Mouse (Mus musculus): Measurements from ENCODE around the gene Ulk2. TPM values are rescaled to one million over a fixed set of nuclear protein-coding genes. Genes with fewer than 3 reads are reported as not detected.
"Not testable (repeated sequence)": the region's sequence is repeated elsewhere in the genome, so short reads cannot be mapped to it uniquely, and the experiment has no call there.

Ulk2 gene
- polyA plus RNA-seq, 1 experiment from 2014 or later = 41.8 TPM

GRCm38 (mm10) chr11:61840663-61841062 is 14.2 kb downstream of the Ulk2 start:
- H3K27ac ChIP-seq (replicated peaks); ATAC-seq (ENCODE audit: low FRiP score, low read depth); H3K27me3 ChIP-seq; H3K4me1 ChIP-seq (replicated peaks); H3K9ac ChIP-seq; H3K4me3 ChIP-seq; H3K9me3 ChIP-seq; H3K4me2 ChIP-seq: not testable (repeated sequence)
- H3K36me3 ChIP-seq = peaks cover 49% of the 10 kb centered on the region
- 70% methylated on average over 3 of the region's 3 CpGs for WGBS

GRCm38 (mm10) chr11:61839940-61840339 is 14.9 kb downstream of the Ulk2 start:
- Histone ChIP-seq H3K36me3 (peaks cover 45% of the 10 kb centered on the region), H3K4me2 (no peak overlapping the region), H3K9ac (no peak overlapping the region), H3K4me1 (replicated peaks) (no peaks in the 10 kb centered on the region), H3K27me3 (no peaks in the 10 kb centered on the region), H3K9me3 (no peaks in the 10 kb centered on the region), H3K4me3 (no peak overlapping the region), H3K27ac (replicated peaks) (no peak overlapping the region)
- no peak for ATAC-seq (ENCODE audit: low FRiP score, low read depth)

- WGBS = 87% methylated on average over 1 of the region's 1 CpGs
- no peaks in the 10 kb centered on the region for H3K27me3 ChIP-seq
- H3K4me2 ChIP-seq = no peak overlapping the region
- H3K27ac ChIP-seq (replicated peaks) = no peak overlapping the region
- no peak overlapping the region for H3K4me3 ChIP-seq
- ATAC-seq (ENCODE audit: low FRiP score, low read depth) = no peak
- H3K36me3 ChIP-seq = peaks cover 50% of the 10 kb centered on the region
- H3K9ac ChIP-seq = no peak overlapping the region
- no peaks in the 10 kb centered on the region for H3K4me1 ChIP-seq (replicated peaks)
- H3K9me3 ChIP-seq = no peaks in the 10 kb centered on the region
Measured at GRCm38 (mm10) chr11:61839182-61839581, 15.7 kb downstream of the Ulk2 start.

GRCm38 (mm10) chr11:61809793-61810192 is 45.1 kb downstream of the Ulk2 start:
- no peak overlapping the region for H3K4me3 ChIP-seq
- H3K9me3 ChIP-seq = no peaks in the 10 kb centered on the region
- H3K4me1 ChIP-seq (replicated peaks) = no peaks in the 10 kb centered on the region
- H3K27me3 ChIP-seq = no peaks in the 10 kb centered on the region
- ATAC-seq (ENCODE audit: low FRiP score, low read depth) = no peak
- no peak overlapping the region for H3K4me2 ChIP-seq
- H3K9ac ChIP-seq = no peak overlapping the region
- H3K36me3 ChIP-seq = peaks cover 80% of the 10 kb centered on the region
- H3K27ac ChIP-seq (replicated peaks) = no peak overlapping the region
- 17% methylated on average over 4 of the region's 4 CpGs for WGBS

- 98% methylated on average over 2 of the region's 2 CpGs for WGBS
- no peaks in the 10 kb centered on the region for H3K27me3 ChIP-seq
- H3K9me3 ChIP-seq = no peaks in the 10 kb centered on the region
Measured at GRCm38 (mm10) chr11:61808551-61809117, 46.2 kb downstream of the Ulk2 start.

GRCm38 (mm10) chr11:61793441-61793840 is 61.4 kb downstream of the Ulk2 start:
- WGBS = 97% methylated on average over 1 of the region's 1 CpGs
- no peak overlapping the region for H3K9ac ChIP-seq
- no peak overlapping the region for H3K4me3 ChIP-seq
- H3K36me3 ChIP-seq = peaks cover 70% of the 10 kb centered on the region
- no peak for ATAC-seq (ENCODE audit: low FRiP score, low read depth)
- no peaks in the 10 kb centered on the region for H3K27me3 ChIP-seq
- no peak overlapping the region for H3K4me2 ChIP-seq
- no peaks in the 10 kb centered on the region for H3K9me3 ChIP-seq
- no peaks in the 10 kb centered on the region for H3K4me1 ChIP-seq (replicated peaks)
- no peak overlapping the region for H3K27ac ChIP-seq (replicated peaks)

More at GRCm38 (mm10) chr11:61808551-61809117, 46.2 kb downstream of the Ulk2 start:
- ATAC-seq (ENCODE audit: low FRiP score, low read depth) = no peak
- no peak overlapping the region for H3K4me3 ChIP-seq
- no peak overlapping the region for H3K27ac ChIP-seq (replicated peaks)
- H3K4me1 ChIP-seq (replicated peaks) = no peaks in the 10 kb centered on the region
- no peak overlapping the region for H3K9ac ChIP-seq
- H3K4me2 ChIP-seq = no peak overlapping the region
- H3K36me3 ChIP-seq = peaks cover 75% of the 10 kb centered on the region

- ATAC-seq (ENCODE audit: low FRiP score, low read depth) = no peak
- H3K27ac ChIP-seq (replicated peaks) = no peak overlapping the region
- H3K4me1 ChIP-seq (replicated peaks) = no peaks in the 10 kb centered on the region
- no peak overlapping the region for H3K9ac ChIP-seq
- H3K9me3 ChIP-seq = no peaks in the 10 kb centered on the region
- H3K4me2 ChIP-seq = no peak overlapping the region
- no peak overlapping the region for H3K4me3 ChIP-seq
- peaks cover 70% of the 10 kb centered on the region for H3K36me3 ChIP-seq
- no peaks in the 10 kb centered on the region for H3K27me3 ChIP-seq
- WGBS = 87% methylated on average over 1 of the region's 1 CpGs
Measured at GRCm38 (mm10) chr11:61788550-61788949, 66.3 kb downstream of the Ulk2 start.

GRCm38 (mm10) chr11:61782526-61782925 is 72.3 kb downstream of the Ulk2 start:
- not testable (repeated sequence) for H3K27ac ChIP-seq (replicated peaks); H3K27me3 ChIP-seq; H3K4me2 ChIP-seq; H3K9me3 ChIP-seq; H3K4me3 ChIP-seq; ATAC-seq (ENCODE audit: low FRiP score, low read depth); H3K9ac ChIP-seq; H3K4me1 ChIP-seq (replicated peaks)
- 93% methylated on average over 3 of the region's 3 CpGs for WGBS
- peaks cover 63% of the 10 kb centered on the region for H3K36me3 ChIP-seq

GRCm38 (mm10) chr11:61774551-61775149 is 80.2 kb downstream of the Ulk2 start:
- peaks cover 34% of the 10 kb centered on the region for H3K36me3 ChIP-seq
- no peak overlapping the region for H3K4me3 ChIP-seq
- H3K27me3 ChIP-seq = no peaks in the 10 kb centered on the region
- 88% methylated on average over 4 of the region's 4 CpGs for WGBS
- no peaks in the 10 kb centered on the region for H3K9me3 ChIP-seq
- no peak overlapping the region for H3K4me2 ChIP-seq
- H3K9ac ChIP-seq = no peak overlapping the region
- ATAC-seq (ENCODE audit: low FRiP score, low read depth) = no peak
- no peak overlapping the region for H3K27ac ChIP-seq (replicated peaks)
- H3K4me1 ChIP-seq (replicated peaks) = no peaks in the 10 kb centered on the region

- H3K9me3 ChIP-seq = no peaks in the 10 kb centered on the region
- H3K27me3 ChIP-seq = no peaks in the 10 kb centered on the region
- peak within 1 kb of the TSS; percentile 75 for H3K9ac ChIP-seq
- peak within 1 kb of the TSS; percentile 70 for H3K4me2 ChIP-seq
- H3K27ac ChIP-seq (replicated peaks) = peak within 1 kb of the TSS; percentile 89
- peak; percentile 96 for ATAC-seq (ENCODE audit: low FRiP score, low read depth)
- H3K4me3 ChIP-seq = peak within 1 kb of the TSS; percentile 63
- peaks cover 12% of the 10 kb centered on the region for H3K4me1 ChIP-seq (replicated peaks)
- WGBS = under 1% methylated on average over 49 of the region's 51 CpGs
- H3K36me3 ChIP-seq = no peaks in the 10 kb centered on the region
Measured at GRCm38 (mm10) chr11:61761584-61762407, 93.1 kb downstream of the Ulk2 start, which contains the start of gene Prpsap2. Prpsap2 (minus strand) TSS chr11:61762088.

GRCm38 (mm10) chr11:61760518-61760917 is 94.4 kb downstream of the Ulk2 start:
- Histone ChIP-seq H3K27ac (replicated peaks) (no peak overlapping the region), H3K9me3 (no peaks in the 10 kb centered on the region), H3K4me2 (peak overlapping the region; percentile 70), H3K36me3 (peaks cover 6% of the 10 kb centered on the region), H3K27me3 (no peaks in the 10 kb centered on the region), H3K4me1 (replicated peaks) (peaks cover 12% of the 10 kb centered on the region), H3K9ac (no peak overlapping the region), H3K4me3 (peak overlapping the region; percentile 63)
- WGBS = 66% methylated on average over 5 of the region's 5 CpGs
- no peak for ATAC-seq (ENCODE audit: low FRiP score, low read depth)

- Histone ChIP-seq H3K27ac (replicated peaks) (no peak overlapping the region), H3K4me1 (replicated peaks) (peaks cover 12% of the 10 kb centered on the region), H3K9ac (no peak overlapping the region), H3K9me3 (no peaks in the 10 kb centered on the region), H3K4me2 (no peak overlapping the region), H3K4me3 (no peak overlapping the region), H3K36me3 (peaks cover 34% of the 10 kb centered on the region), H3K27me3 (no peaks in the 10 kb centered on the region)
- ATAC-seq (ENCODE audit: low FRiP score, low read depth) = no peak
- WGBS = 93% methylated on average over 2 of the region's 2 CpGs
Measured at GRCm38 (mm10) chr11:61757151-61757550, 97.7 kb downstream of the Ulk2 start.
